Mouse (Mus musculus) ES-E14 (cell line): ENCODE measurements at regions not wholly inside any gene's neighbourhood (a gene's known extent, or its start where the extent isn't known, plus 50 kb on each side); places are given as distances from the start of the nearest gene placed in this dataset.

ENCODE experiments used
- MAFK ChIP-seq: IDR thresholded peaks from 2 replicates; pipeline ENCODE4 v1.6.1; 2014; ENCODE audit warnings: mild to moderate bottlenecking, low read depth, low read length, inconsistent platforms; ENCODE audit not compliant: insufficient read depth
- ZNF384 ChIP-seq: IDR thresholded peaks from 2 replicates; pipeline ENCODE4 v1.6.1; 2012; ENCODE audit warnings: low read depth, low read length, inconsistent platforms

DNA sequence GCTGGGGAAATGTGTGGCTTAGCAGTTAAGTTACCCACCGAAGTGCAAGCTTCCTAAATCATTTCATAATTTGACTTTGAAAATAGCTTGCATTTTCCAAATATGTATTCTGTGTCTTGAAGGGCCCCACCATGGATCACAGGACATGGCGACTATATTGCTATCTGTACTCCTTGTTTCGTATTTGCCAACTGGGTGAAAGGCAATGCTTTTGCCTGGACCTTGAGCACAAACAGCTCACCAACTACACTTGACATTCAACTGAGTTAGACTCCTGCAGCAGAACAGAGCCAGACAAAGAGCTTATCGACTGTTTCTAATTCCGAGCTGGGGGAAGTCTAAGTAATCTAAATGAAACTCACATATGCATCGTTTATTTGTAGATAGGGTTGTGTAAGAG lies 175.9 kb downstream of the Pax3 start:
- TF ChIP-seq ZNF384 (no peak), MAFK (no peak)
